Mouse (Mus musculus) B cell, adult (primary cell): ENCODE measurements around the gene Olfr686. TPM values are rescaled to one million over a fixed set of nuclear protein-coding genes. Genes with fewer than 3 reads are reported as not detected.

Source experiments
- total RNA-seq: library from RNA; stranded (reverse); gene quantifications from 4 replicates; pipeline ENCODE4 v1.2.4, GENCODE M21; 2023; ENCODE audit not compliant: inconsistent age

Gene Olfr686
- total RNA-seq = not detected in 4 replicates

DNA sequence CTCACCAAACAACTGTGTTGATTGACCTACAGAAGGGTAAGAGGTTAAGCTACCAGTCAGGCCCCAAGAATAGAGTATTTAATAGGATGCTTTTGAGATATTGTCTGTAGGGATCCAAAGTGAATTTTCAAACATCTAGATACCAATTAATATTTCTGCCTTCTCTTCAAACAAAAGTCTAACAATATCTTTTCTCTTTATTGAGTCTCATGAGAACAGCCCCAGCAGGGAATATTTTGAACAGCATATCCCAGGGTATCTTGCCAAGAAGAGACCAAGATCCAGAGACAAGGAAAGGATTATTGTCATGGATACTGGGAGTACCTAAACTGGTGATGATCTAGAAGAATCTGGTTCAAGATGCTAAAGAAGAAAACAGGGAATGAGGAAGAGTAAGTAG lies at the start of gene Olfr686:
TSS of gene Olfr686 (minus strand) at position 101 of the 400 bp plus-strand sequence.

DNA sequence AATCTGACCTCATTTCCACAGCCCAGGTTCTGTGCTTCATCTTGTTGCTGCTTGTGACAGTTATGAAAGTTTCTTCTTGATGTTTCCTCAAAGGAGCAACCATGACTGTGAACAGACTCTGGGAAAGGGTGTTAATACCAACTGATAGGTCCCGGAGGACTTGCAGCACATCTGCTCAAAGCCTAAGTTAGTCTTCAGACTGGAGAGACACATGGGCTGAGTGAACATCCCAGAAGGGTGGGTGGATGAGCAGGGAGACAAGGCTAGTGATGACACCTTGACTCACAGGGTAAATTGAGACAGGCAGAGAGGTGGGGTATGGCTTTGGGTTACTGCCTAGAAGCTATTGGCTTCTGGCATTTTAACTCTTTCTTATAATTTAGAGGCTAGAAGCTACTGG lies 21.4 kb downstream of the Olfr686 start, which contains the start of gene Olfr685:
TSS of gene Olfr685 (minus strand) at position 101 of the 400 bp plus-strand sequence.

DNA sequence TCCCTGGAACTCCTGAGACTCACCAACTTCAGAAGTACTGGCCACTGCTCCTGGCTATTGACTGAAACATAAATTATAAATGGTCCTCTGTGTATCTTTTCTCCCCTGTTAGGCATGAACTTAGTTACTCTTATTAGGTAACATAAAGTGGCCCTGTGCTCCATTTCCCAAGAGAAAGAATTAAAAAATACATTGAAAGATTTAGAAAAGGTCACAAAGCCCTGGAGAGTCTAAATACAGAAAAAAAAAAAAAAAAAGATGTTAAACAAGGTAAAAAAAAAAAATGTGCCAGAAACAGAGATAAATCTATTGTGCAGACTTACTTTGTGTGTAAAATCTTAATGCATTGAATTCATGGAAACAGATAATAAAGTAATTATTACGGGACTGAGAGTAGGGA lies 43.7 kb downstream of the Olfr686 start, which contains the start of gene Olfr684:
TSS of gene Olfr684 (minus strand) at position 101 of the 400 bp plus-strand sequence.

Other genes starting within 250 kb of the Olfr686 start
- gene Olfr670, start 244.9 kb downstream of the Olfr686 start, total RNA-seq = not detected in 4 replicates
- not detected in 4 replicates for gene Olfr671, start 228.4 kb downstream of the Olfr686 start, total RNA-seq
- gene Olfr672, start 205.5 kb downstream of the Olfr686 start, total RNA-seq = not detected in 4 replicates
- not detected in 4 replicates for gene Olfr675, start 179.0 kb downstream of the Olfr686 start, total RNA-seq
- gene Olfr676, start 174.8 kb downstream of the Olfr686 start, total RNA-seq = not detected in 4 replicates
- not detected in 4 replicates for gene Olfr677, start 156.1 kb downstream of the Olfr686 start, total RNA-seq
- not detected in 4 replicates for gene Olfr678, start 143.0 kb downstream of the Olfr686 start, total RNA-seq
- not detected in 4 replicates for gene Olfr679, start 126.3 kb downstream of the Olfr686 start, total RNA-seq
- gene Olfr680-ps1, start 114.7 kb downstream of the Olfr686 start, total RNA-seq = not detected in 4 replicates
- not detected in 4 replicates for gene Olfr681, start 90.6 kb downstream of the Olfr686 start, total RNA-seq
- gene Olfr683, start 60.5 kb downstream of the Olfr686 start, total RNA-seq = not detected in 4 replicates
- gene Olfr684, start 43.8 kb downstream of the Olfr686 start, total RNA-seq = not detected in 4 replicates
- not detected in 4 replicates for gene Olfr685, start 21.5 kb downstream of the Olfr686 start, total RNA-seq
- gene Olfr688, start 80.6 kb upstream of the Olfr686 start, total RNA-seq = not detected in 4 replicates
- gene Olfr689, start 103.7 kb upstream of the Olfr686 start, total RNA-seq = not detected in 4 replicates
- gene Olfr690, start 126.6 kb upstream of the Olfr686 start, total RNA-seq = not detected in 4 replicates
- gene Olfr691, start 134.8 kb upstream of the Olfr686 start, total RNA-seq = not detected in 4 replicates
- gene Olfr692, start 160.7 kb upstream of the Olfr686 start, total RNA-seq = not detected in 4 replicates
- not detected in 4 replicates for gene Gm5901, start 167.6 kb upstream of the Olfr686 start, total RNA-seq
- gene Fam160a2, start 192.6 kb upstream of the Olfr686 start, total RNA-seq = 35.9 to 50.1 TPM (median 42.0 TPM) in 4 replicates
- not detected in 4 replicates for gene Cnga4, start 197.1 kb upstream of the Olfr686 start, total RNA-seq
- not detected in 4 replicates for gene Cckbr, start 218.2 kb upstream of the Olfr686 start, total RNA-seq